ENCODE assay signal across 8 mouse cellular contexts in the genomic region with DNA sequence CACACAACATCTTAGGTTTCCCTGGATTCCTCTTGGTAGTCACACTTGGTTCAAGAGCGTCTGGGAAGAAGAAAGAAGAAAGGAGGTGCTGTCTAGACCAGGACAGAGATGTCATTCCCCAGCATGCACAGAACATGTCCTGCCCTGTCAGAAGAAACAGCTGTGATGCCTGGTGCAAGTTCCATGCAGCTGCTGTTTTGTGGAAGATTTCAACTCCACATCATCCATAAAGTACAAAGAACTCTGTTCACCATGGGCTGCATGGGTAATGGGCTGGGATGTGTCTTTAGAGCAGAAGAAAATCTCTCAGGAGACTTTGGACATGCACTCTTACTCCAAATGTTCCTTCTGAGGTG.
"Had no signal": no experiment of that assay in that cellular context is flagged by ENCODE, and none has a peak within 500 bp of the region (broad histone marks: within the 10 kb centered on the region; RNA-seq: fewer than 3 reads in every experiment).

No protein-coding gene starts in this region.

- H3K27me3 ChIP-seq: liver, embryonic 12.5 days; midbrain, embryonic 15.5 days; neural tube, embryonic 13.5 days had no signal

- H3K4me1 ChIP-seq: liver, embryonic 12.5 days had no signal

- H3K27ac ChIP-seq: layer of hippocampus, adult 2 months; liver, embryonic 12.5 days; midbrain, embryonic 10.5 days; midbrain, embryonic 15.5 days; neural tube, embryonic 13.5 days had no signal

- H3K9me3 ChIP-seq: liver, embryonic 12.5 days; midbrain, embryonic 10.5 days; midbrain, embryonic 15.5 days; neural tube, embryonic 13.5 days had no signal

- H3K4me2 ChIP-seq: liver, embryonic 12.5 days; midbrain, embryonic 15.5 days; neural tube, embryonic 13.5 days had no signal

- ATAC-seq: liver, embryonic 12.5 days; midbrain, embryonic 15.5 days had no signal

- H3K36me3 ChIP-seq: liver, embryonic 12.5 days; midbrain, embryonic 10.5 days; midbrain, embryonic 15.5 days; neural tube, embryonic 13.5 days had no signal

- H3K4me3 ChIP-seq: layer of hippocampus, adult 2 months; liver, embryonic 12.5 days; midbrain, embryonic 10.5 days; midbrain, embryonic 15.5 days; neural tube, embryonic 13.5 days had no signal

- DNase-seq: lung, postnatal 4 days; right cerebral cortex, postnatal 14 days; thymus, postnatal 14 days had no signal

- H3K9ac ChIP-seq: liver, embryonic 12.5 days; midbrain, embryonic 15.5 days; neural tube, embryonic 13.5 days had no signal
